Mouse (Mus musculus): ENCODE results near the gene Gm28372. TPM values are rescaled to one million over a fixed set of nuclear protein-coding genes. Genes with fewer than 3 reads are reported as not detected.

Gm28372 gene
- total RNA-seq, 2 experiments from 2014 or later: not detected

DNA sequence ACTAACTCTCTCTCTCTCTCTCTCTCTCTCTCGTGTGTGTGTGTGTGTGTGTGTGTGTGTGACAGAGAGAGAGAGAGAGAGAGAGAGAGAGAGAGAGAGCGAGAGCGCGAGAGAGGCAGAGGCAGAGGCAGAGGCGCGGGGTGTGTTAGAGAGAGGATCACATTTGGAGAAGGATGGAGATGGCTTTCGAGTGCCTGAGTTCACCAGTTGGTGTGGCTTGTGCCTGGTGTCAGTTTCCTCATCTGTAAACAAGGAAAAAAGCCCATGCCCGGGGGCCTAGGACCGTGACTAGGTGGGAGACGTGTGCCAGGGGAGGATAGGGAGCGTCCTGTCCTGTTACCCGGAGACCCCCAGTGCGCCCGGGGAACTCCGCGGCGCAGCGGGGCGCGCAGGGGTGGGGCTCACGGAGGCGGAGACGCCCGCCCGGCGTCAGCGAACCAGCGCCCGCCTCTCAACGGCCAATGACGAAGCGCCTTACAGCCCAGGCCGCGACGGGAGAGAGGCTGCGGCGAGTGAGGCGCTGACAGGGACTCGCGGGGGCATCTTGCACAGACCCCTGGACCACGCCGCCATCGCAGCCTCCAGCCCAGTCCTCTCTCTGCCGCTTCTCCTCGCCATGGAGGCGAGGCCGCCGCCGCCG is 44.9 kb downstream of the Gm28372 start, which contains the start of gene Ptpra:
TSS of gene Ptpra (plus strand) at position 485 of the 640 bp plus-strand sequence.
- peak; percentile 95 to 96 for DNase-seq
- intact Hi-C loops (cut with DNase I): loop anchor here (2.0 to 5.0 kb wide), 2 partner anchors 27 to 42 kb away; no protein-coding TSS in a partner anchor

DNA sequence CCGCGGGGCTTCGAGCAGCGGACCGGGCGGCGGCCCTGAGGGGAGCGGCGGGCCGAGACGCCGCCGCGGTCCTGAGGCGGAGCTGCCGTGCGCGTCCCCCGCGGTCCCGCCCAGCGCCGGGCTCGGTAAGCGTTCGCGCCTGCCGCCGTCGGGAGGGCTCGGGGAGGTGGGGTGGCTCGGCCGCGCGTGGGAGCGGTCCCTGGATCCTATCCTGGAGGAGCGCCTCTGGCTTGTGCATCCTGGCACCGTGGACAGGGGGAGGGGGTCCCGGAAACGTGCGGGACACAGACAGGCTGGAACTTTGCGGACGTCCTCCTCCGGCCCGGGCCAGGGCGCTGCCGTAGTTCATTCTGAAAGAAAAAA is 45.4 kb downstream of the Gm28372 start:
- DNase-seq: peak in 1 of 2 experiments; percentile 82
- intact Hi-C loops (cut with DNase I): loop anchor here (2.0 to 5.0 kb wide), 2 partner anchors 26 to 42 kb away; no protein-coding TSS in a partner anchor

DNA sequence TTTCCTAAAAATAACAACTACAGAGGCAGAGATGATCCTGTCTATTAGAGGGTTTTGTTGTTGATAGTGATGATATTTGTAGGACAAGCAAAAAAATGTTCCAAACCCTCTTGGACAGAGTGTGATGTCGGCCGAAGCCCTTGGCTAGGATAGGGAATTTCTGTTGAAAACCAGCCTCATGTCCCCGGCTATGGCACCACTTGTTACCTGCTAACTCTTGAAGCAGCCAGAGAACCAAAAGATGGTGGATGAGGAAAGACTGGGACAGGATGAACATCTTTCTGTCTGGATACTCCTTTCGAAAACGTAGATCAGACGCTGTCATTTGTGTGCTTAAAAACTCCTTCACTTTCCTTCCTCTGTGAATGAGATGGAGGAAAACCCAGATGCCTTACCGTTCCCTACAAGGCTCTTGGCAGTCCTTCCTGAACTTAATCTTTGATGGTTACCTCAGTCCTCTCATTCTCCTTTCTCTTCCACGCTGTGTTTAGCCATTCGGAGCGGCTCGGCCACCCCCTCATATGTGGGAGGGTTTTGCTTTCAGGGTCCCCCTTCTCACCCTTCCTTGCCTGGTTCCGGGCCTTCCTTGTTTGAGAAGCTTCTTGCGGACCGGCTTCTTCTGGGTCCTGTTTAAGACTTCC is 46.2 kb downstream of the Gm28372 start:
- no peak for DNase-seq
- intact Hi-C loops (cut with DNase I): loop anchor here (2.0 to 5.0 kb wide), 2 partner anchors 26 to 41 kb away; no protein-coding TSS in a partner anchor

DNA sequence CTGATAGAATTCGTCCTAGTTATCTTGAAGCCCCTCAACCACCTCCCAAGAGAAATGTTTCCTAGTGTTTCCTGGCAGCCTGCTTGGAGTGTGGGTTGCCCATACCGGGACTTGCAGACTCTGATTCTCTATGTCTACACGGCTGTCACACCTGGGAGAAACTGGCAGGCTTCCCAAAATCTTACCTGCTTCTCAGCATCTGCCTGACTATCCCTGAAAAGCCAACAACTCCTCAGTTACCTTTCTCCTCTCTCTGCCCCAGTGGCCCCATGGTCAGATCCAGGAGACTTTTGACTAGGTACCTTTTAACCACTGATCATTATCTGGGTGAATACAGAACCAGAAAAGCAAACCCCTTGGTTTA is 46.7 kb downstream of the Gm28372 start:
- intact Hi-C loops (cut with DNase I): loop anchor here (2.0 to 5.0 kb wide), 2 partner anchors 25 to 41 kb away; no protein-coding TSS in a partner anchor
- DNase-seq: no peak

DNA sequence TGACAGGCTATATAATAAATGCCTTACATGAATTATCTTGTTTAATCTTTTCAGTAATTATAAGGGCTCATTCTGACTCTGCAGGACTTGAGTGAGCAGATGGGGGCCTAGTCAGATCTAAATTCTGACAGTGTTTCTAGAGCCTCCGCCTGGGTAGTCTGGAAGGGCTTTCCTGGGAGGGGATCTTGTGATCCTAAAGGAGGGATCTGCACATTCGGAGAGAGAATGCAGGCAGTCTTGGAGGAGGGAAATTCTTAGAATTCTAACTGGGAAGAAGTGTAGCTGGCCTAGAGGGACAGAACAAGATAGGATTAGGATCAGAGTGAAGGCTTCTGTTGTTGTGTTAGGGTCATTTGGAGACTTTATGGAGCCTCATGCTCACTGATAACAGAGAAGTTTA is 47.2 kb downstream of the Gm28372 start:
- intact Hi-C loops (cut with DNase I): loop anchor here (5.0 kb wide), 1 partner anchor 40 kb away; no protein-coding TSS in a partner anchor
- DNase-seq: no peak

DNA sequence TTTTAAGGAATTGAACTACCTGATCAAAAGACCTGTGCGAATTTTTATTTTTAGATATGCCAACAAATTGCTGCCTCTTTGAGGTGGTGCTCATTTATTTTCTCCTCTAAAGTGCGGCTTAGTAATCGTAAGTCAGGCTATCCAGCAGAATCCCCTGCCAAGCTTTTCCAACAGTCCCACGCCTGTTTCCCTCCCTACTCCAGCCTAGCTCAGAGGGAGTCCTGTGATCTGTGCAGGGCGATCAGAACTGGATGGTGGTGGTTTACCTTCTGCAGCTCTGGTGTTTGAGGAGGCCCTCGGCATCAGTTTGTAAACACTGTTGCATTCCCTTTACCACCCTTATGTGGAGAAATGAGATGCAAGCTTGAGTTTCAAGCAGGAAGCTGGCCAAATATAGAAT is 48.4 kb downstream of the Gm28372 start:
- DNase-seq: peak; percentile 18 to 30
- intact Hi-C loops (cut with DNase I): loop anchor here (5.0 kb wide), 1 partner anchor 39 kb away; no protein-coding TSS in a partner anchor

DNA sequence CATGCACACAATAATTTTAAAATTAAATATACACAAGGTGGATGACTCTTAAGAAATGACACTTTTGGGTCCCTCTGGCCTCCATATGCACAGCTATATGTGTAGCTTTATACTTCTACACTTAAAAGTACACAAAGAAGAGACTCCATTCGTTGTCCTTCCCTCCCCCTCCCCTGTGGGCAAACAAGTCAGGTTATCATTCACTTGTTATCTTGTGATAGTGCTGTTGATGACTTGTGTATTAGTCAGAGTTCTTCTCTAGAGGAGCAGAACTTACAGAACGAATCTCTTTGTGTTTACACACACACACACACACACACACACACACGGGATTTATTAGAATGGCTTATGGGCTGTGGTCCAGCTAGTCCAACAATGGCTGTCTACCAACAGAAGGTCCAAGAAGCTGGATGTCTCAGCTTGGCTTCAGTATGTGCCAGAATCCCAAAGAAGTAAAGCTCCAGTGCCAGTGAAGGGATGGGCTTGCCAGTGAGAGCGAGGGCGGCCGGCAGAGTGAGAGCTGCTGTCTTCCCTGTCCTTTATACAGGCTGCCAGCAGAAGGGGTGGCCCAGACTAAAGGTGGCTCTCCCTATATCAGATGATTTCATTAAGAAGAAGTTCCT is 49.8 kb downstream of the Gm28372 start:
- intact Hi-C loops (cut with DNase I): loop anchor here (5.0 kb wide), 1 partner anchor 37 kb away; no protein-coding TSS in a partner anchor
- DNase-seq: peak in 1 of 2 experiments; percentile 12

Other genes starting within 250 kb of the Gm28372 start
- gene Snrpb, start 225.8 kb upstream of the Gm28372 start, total RNA-seq (2021): 100 to 1,000 TPM; 192 to 194 TPM
- gene Tmc2, start 210.0 kb upstream of the Gm28372 start, total RNA-seq (2021): not detected
- 10 to 100 TPM; 43.5 to 50.4 TPM for gene Nop56, start 130.8 kb upstream of the Gm28372 start, total RNA-seq (2021)
- gene Idh3b, start 120.7 kb upstream of the Gm28372 start, total RNA-seq (2021): 100 to 1,000 TPM; 586 to 605 TPM
- gene Ebf4, start 110.1 kb upstream of the Gm28372 start, total RNA-seq (2021): 1 to 10 TPM; 1.2 to 1.3 TPM
- gene Cpxm1, start 7.7 kb upstream of the Gm28372 start, total RNA-seq (2021): 10 to 100 TPM; 16.7 to 17.3 TPM
- gene 1700020A23Rik, start within 50 bp of the Gm28372 start, total RNA-seq (2021): not detected
- gene Tmem239, start 1.2 kb downstream of the Gm28372 start, total RNA-seq (2021): not detected
- gene Vps16, start 19.1 kb downstream of the Gm28372 start, total RNA-seq (2021): 10 to 100 TPM; 30.9 to 32.6 TPM
- 1 to 10 TPM; 5.0 to 6.2 TPM for gene Pced1a, start 19.5 kb downstream of the Gm28372 start, total RNA-seq (2021)
- gene Ptpra, start 45.0 kb downstream of the Gm28372 start, total RNA-seq (2021): 10 to 100 TPM; 76.0 to 76.1 TPM
- gene Mrps26, start 158.5 kb downstream of the Gm28372 start, total RNA-seq (2021): 10 to 100 TPM; 76.2 to 77.8 TPM
- under 1 TPM in 1 of 2 experiments, not detected in 1; 0.62 TPM for gene Oxt, start 170.9 kb downstream of the Gm28372 start, total RNA-seq (2021)
- 1 to 10 TPM in 1 of 2 experiments, under 1 TPM in 1; 0.60 to 1.1 TPM for gene Avp, start 177.3 kb downstream of the Gm28372 start, total RNA-seq (2021)
- gene Fastkd5, start 224.8 kb downstream of the Gm28372 start, total RNA-seq (2021): 1 to 10 TPM; 8.8 to 9.5 TPM
- 1 to 10 TPM; 6.2 to 6.4 TPM for gene Ubox5, start 224.8 kb downstream of the Gm28372 start, total RNA-seq (2021)
- gene Lzts3, start 237.6 kb downstream of the Gm28372 start, total RNA-seq (2021): 1 to 10 TPM; 3.8 to 4.0 TPM